Mouse (Mus musculus) liver, embryonic 15.5 days (tissue): Measurements from ENCODE around the gene Znrd1. TPM values are rescaled to one million over a fixed set of nuclear protein-coding genes. Genes with fewer than 3 reads are reported as not detected.
A peak's percentile ranks its signal among the peaks of the same experiment; 100 is the strongest.

Experiments used
- ATAC-seq: fragments of 200-750 bp; cut with Nextera tagmentation; 2 replicates; pipeline ENCODE4 v1.8.0; 2017; ENCODE audit warnings: moderate number of reproducible peaks, mild to moderate bottlenecking, moderate library complexity; ENCODE audit not compliant: insufficient read depth
- H3K27ac ChIP-seq: fragments of 300-500 bp; sonication (generic); replicated peaks from 2 replicates; pipeline ENCODE4 v1.5.1; 2015; ENCODE audit warnings: mild to moderate bottlenecking, inconsistent platforms
- H3K27me3 ChIP-seq: fragments of 300-500 bp; sonication (generic); 2 replicates; pipeline ENCODE4 v1.6.1; 2015; ENCODE audit warnings: mild to moderate bottlenecking, inconsistent platforms
- H3K36me3 ChIP-seq: fragments of 300-500 bp; sonication (generic); replicated peaks from 2 replicates; pipeline ENCODE4 v1.6.1; 2015; ENCODE audit warnings: moderate library complexity, mild to moderate bottlenecking, inconsistent platforms
- H3K4me1 ChIP-seq: fragments of 300-500 bp; sonication (generic); replicated peaks from 2 replicates; pipeline ENCODE4 v1.6.1; 2015; ENCODE audit warnings: inconsistent platforms
- H3K4me2 ChIP-seq: fragments of 300-500 bp; sonication (generic); 2 replicates; pipeline ENCODE4 v1.6.1; 2015; ENCODE audit warnings: moderate library complexity, mild to moderate bottlenecking, inconsistent platforms
- H3K4me3 ChIP-seq: fragments of 300-500 bp; sonication (generic); replicated peaks from 2 replicates; pipeline ENCODE4 v1.5.1; 2015; ENCODE audit warnings: mild to moderate bottlenecking, inconsistent platforms
- H3K9ac ChIP-seq: fragments of 300-500 bp; sonication (generic); 2 replicates; pipeline ENCODE4 v1.6.1; 2015; ENCODE audit warnings: moderate library complexity, mild to moderate bottlenecking, inconsistent platforms
- H3K9me3 ChIP-seq: fragments of 300-500 bp; sonication (generic); replicated peaks from 2 replicates; pipeline ENCODE4 v1.6.1; 2016; ENCODE audit warnings: inconsistent platforms
- WGBS: fragments of 180-500 bp; shearing (Covaris S2); methylation state at CpG from one replicate; pipeline ENCODE4 v1.1.7; 2015; ENCODE audit warnings: mixed read lengths; ENCODE audit not compliant: insufficient replicate concordance; 5-methylcytosine and 5-hydroxymethylcytosine counted together
- polyA plus RNA-seq: library from polyadenylated mRNA; unstranded; fragments of >200 nt; fragmentation: Nextera tagmentation; extraction: Ambion mirVana; gene quantifications from 2 replicates; pipeline ENCODE4 v1.2.1, GENCODE M21; 2015

Znrd1 gene
- polyA plus RNA-seq, 1 experiment from 2014 or later: 21.5 TPM

GRCm38 (mm10) chr17:36966875-36967274 lies 8.5 kb upstream of the Znrd1 start:
- H3K27me3 ChIP-seq: no peaks in the 10 kb centered on the region
- no peak overlapping the region for H3K4me2 ChIP-seq
- H3K4me3 ChIP-seq: no peak overlapping the region
- H3K27ac ChIP-seq: no peak overlapping the region
- H3K9me3 ChIP-seq: no peaks in the 10 kb centered on the region
- ATAC-seq: no peak
- H3K36me3 ChIP-seq: no peaks in the 10 kb centered on the region
- H3K4me1 ChIP-seq: no peaks in the 10 kb centered on the region
- H3K9ac ChIP-seq: no peak overlapping the region
- WGBS: 8% methylated on average over 1 of the region's 1 CpGs

DNA sequence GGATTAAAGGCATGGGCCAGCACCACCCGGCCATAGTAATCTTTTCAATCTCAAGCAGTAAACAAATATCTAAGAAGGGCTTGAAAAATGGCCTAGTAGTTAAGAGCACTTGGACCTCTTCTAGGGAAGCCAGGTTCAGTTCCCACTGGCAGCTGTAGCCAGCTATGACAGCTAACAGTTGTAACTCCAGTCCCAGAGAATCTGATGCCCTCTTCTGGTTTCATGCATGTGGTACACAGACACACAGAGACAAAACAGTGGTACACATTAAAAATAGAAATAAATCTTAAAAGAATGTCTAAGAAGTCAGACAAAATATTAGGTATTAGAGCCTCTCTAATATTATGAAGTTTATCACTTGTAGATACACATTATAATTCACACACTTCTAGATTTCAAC lies 2.8 kb upstream of the Znrd1 start:
- Histone ChIP-seq H3K9ac (no peak overlapping the region), H3K4me3 (no peak overlapping the region), H3K9me3 (no peaks in the 10 kb centered on the region), H3K36me3 (0 out of 2 replicates have a peak, but pooled peaks cover 7% of the 10 kb centered on the region), H3K27ac (no peak overlapping the region), H3K4me2 (no peak overlapping the region), H3K4me1 (peaks cover 20% of the 10 kb centered on the region), H3K27me3 (no peaks in the 10 kb centered on the region)
- ATAC-seq: no peak
- WGBS: 59% methylated on average over 1 of the region's 1 CpGs

- Histone ChIP-seq H3K9ac (peak overlapping the region; percentile 70), H3K4me2 (peak overlapping the region; percentile 79), H3K27ac (peak overlapping the region; percentile 60), H3K27me3 (no peaks in the 10 kb centered on the region), H3K4me1 (peaks cover 20% of the 10 kb centered on the region), H3K9me3 (no peaks in the 10 kb centered on the region), H3K4me3 (peak overlapping the region; percentile 72), H3K36me3 (0 out of 2 replicates have a peak, but pooled peaks cover 10% of the 10 kb centered on the region)
- 14% methylated on average over 12 of the region's 12 CpGs for WGBS
- ATAC-seq: no peak
Measured at GRCm38 (mm10) chr17:36958884-36959283, 525 bp upstream of the Znrd1 start.

DNA sequence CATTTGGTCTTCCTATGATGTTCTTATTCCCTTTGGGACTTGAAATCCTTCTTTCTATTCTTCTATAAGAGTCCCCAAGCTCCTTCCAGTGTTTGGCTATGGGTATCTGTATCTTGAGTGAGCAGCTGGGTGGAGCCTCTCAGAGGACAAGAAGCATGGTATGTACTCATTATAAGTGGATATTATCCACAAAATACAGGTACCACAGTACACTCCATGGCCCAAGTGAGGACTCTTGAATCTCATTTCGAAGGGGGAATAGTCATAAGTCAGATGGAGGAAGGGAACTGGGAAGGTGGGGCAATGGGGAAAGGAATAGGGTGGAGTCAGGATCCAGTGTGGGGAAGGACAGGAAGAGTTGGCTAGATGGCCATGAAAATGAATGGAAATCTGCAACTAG lies 5.3 kb downstream of the Znrd1 start:
- Histone ChIP-seq H3K4me1 (peaks cover 29% of the 10 kb centered on the region), H3K4me3 (no peak overlapping the region), H3K27ac (no peak overlapping the region), H3K36me3 (peaks cover 21% of the 10 kb centered on the region), H3K27me3 (peaks cover 10% of the 10 kb centered on the region), H3K9me3 (no peaks in the 10 kb centered on the region), H3K4me2 (no peak overlapping the region), H3K9ac (no peak overlapping the region)
- WGBS: 61% methylated on average over 1 of the region's 1 CpGs
- ATAC-seq: no peak

DNA sequence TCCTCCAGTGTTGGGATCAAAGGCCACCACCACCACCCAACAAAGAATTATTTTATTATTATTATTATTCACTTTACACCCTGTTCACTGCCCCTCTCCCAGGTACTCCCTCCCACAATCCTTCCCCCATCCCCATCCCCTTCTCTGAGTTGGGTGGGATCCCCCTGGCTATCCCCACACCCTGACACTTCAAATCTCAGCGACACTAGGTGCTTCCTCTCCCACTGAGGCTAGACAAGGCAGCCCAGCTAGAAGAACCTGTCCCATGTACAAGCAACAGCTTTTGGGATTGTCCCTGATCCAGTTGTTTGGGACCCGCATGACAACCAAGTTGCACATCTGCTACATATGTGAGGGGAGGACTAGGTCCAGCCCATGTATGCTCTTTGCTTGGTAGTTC lies 5.7 kb downstream of the Znrd1 start:
- ATAC-seq: no peak
- 80% methylated on average over 2 of the region's 2 CpGs for WGBS
- Histone ChIP-seq H3K4me2 (no peak overlapping the region), H3K27me3 (peaks cover 14% of the 10 kb centered on the region), H3K4me3 (no peak overlapping the region), H3K9me3 (no peaks in the 10 kb centered on the region), H3K4me1 (peaks cover 25% of the 10 kb centered on the region), H3K9ac (no peak overlapping the region), H3K27ac (no peak overlapping the region), H3K36me3 (peaks cover 21% of the 10 kb centered on the region)

DNA sequence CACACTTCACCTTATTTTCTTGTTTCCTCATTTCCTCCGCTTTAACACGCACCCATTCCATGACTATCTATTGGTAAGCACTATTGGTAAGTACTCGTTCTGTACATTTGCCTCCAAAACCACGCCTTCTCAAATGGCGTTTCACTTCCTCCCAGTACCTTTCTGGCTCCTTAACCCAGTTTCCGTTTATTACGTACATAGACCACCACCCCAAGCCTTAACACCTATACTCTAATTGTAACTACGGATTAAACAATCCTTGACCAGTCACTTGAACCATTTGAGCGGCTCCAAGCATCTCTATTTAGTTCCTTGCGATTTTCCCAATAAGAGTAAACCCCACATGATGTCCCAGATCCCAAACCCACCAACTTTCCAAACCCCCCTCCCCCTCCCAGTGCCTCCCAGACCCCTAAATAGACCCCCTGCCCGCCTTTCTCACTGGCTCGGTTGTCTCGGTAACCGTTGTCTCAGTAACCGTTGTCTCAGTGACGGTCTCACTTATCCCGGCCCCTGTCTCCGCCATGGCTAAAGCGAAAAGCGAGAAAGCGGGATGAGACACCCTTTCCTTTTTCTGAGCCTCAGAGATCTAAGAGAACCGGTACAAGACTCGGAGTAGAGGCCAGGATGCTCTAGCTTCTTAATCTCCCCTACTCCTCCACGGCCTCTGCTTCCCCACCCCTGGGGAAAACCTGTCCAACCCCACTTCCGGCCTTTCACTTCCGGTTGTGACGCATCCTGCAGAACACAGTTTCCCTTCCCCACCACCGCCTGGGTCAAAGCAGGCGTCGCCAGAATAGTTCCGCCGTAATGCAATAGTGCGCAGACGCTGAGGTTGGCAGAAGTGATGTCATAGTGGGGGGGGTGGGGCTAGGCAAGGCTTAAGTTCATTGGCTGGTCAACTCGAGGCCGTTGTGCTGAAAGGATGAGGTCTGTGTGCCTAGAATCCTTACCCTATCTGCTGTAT lies 7.1 kb downstream of the Znrd1 start, which contains the start of gene Ppp1r11:
TSS of gene Ppp1r11 (minus strand) at position 761 of the 967 bp plus-strand sequence.
- Histone ChIP-seq H3K9ac (peak within 1 kb of the TSS; percentile 74), H3K4me1 (peaks cover 28% of the 10 kb centered on the region), H3K27me3 (peaks cover 28% of the 10 kb centered on the region), H3K4me2 (peak within 1 kb of the TSS; percentile 82), H3K27ac (peak within 1 kb of the TSS; percentile 79), H3K36me3 (peaks cover 15% of the 10 kb centered on the region), H3K9me3 (no peaks in the 10 kb centered on the region), H3K4me3 (peak within 1 kb of the TSS; percentile 82)
- peak; percentile 98 for ATAC-seq
- WGBS: under 1% methylated on average over 36 of the region's 36 CpGs

- ATAC-seq: no peak
- Histone ChIP-seq H3K4me2 (no peak overlapping the region), H3K4me3 (no peak overlapping the region), H3K27ac (no peak overlapping the region), H3K9ac (no peak overlapping the region), H3K27me3 (peaks cover 48% of the 10 kb centered on the region), H3K9me3 (no peaks in the 10 kb centered on the region), H3K4me1 (peaks cover 28% of the 10 kb centered on the region), H3K36me3 (peaks cover 11% of the 10 kb centered on the region)
- 84% methylated on average over 8 of the region's 8 CpGs for WGBS
Measured at GRCm38 (mm10) chr17:36949265-36949664, 9.1 kb downstream of the Znrd1 start.

GRCm38 (mm10) chr17:36948286-36948685 lies 10.1 kb downstream of the Znrd1 start:
- WGBS: 70% methylated on average over 1 of the region's 1 CpGs
- Histone ChIP-seq H3K9ac (no peak overlapping the region), H3K4me3 (no peak overlapping the region), H3K27me3 (peaks cover 58% of the 10 kb centered on the region), H3K4me2 (no peak overlapping the region), H3K36me3 (peaks cover 11% of the 10 kb centered on the region), H3K27ac (no peak overlapping the region), H3K9me3 (no peaks in the 10 kb centered on the region), H3K4me1 (peaks cover 29% of the 10 kb centered on the region)
- no peak for ATAC-seq

DNA sequence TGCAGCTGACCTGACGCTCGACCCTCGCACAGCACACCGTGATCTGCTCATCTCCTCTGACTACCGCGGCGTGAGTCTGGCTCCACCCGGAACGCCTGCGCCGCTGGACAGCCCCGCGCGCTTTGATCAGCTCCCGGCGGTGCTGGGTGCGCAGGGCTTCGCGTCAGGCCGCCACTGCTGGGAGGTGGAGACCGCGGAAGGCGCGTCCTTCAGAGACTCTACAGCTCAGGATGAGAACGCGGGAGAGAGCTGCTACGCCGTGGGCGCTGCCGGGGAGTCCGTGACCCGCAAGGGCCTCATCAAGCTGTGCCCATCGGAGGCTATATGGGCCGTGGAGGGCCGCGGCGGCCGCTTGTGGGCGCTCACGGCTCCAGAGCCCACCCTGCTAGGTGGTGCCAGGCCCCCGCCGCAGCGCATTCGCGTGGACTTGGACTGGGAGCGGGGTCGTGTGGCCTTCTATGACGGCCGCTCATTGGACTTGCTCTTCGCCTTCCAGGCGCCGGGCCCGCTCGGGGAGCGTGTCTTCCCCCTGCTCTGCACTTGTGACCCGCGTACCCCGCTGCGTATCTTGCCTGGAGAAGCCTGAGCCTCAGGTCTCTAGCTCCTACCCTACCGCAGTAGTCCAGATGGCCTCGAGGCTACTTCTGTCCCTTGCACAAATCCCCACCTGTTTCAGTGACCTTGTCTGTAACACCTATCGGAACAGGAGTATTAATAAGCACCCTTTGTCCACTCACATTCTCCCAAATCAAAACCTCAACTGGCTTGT lies 11.1 kb downstream of the Znrd1 start:
- H3K9ac ChIP-seq: no peak overlapping the region

GRCm38 (mm10) chr17:36944121-36944775 lies 14.1 kb downstream of the Znrd1 start:
- Histone ChIP-seq H3K9ac (no peak overlapping the region), H3K36me3 (peaks cover 6% of the 10 kb centered on the region), H3K27me3 (peaks cover 91% of the 10 kb centered on the region), H3K4me2 (no peak overlapping the region), H3K27ac (no peak overlapping the region), H3K4me1 (peaks cover 15% of the 10 kb centered on the region), H3K4me3 (no peak overlapping the region), H3K9me3 (no peaks in the 10 kb centered on the region)
- no peak for ATAC-seq
- 21% methylated on average over 9 of the region's 9 CpGs for WGBS

More for the DNA sequence above, 11.1 kb downstream of the Znrd1 start:
- Histone ChIP-seq H3K4me3 (peak overlapping the region; percentile 40), H3K4me2 (peak overlapping the region; percentile 67), H3K27ac (no peak overlapping the region), H3K9me3 (no peaks in the 10 kb centered on the region), H3K4me1 (peaks cover 35% of the 10 kb centered on the region), H3K36me3 (peaks cover 11% of the 10 kb centered on the region), H3K27me3 (peaks cover 68% of the 10 kb centered on the region)
- ATAC-seq: no peak
- WGBS: 2% methylated on average over 62 of the region's 62 CpGs
